Comparison of ENCODE assay signal across 7 mouse cellular contexts in genomic region chr1:86443386-86444172, GRCm38 (mm10). TPM values are rescaled to one million over a fixed set of nuclear protein-coding genes. Genes with fewer than 3 reads are reported as not detected.
A peak's percentile ranks its signal among the peaks of the same experiment; 100 is the strongest.
DNase-seq lines count a peak whose midpoint lies in the region; ATAC-seq lines count a peak whose summit lies in the region.

No protein-coding gene starts in this region.

- peak overlapping the region; percentile 95 for H3K4me3 ChIP-seq in megakaryocyte, embryonic 14.5 days (replicated peaks)
- H3K4me3 ChIP-seq in embryonic facial prominence, embryonic 14.5 days (ENCODE audit: low read depth, low read length) = peak overlapping the region; percentile 51
- peak overlapping the region; percentile 52; the same call in 1 of the 2 replicates for H3K4me3 ChIP-seq in midbrain, embryonic 12.5 days

- H3K9ac ChIP-seq in embryonic facial prominence, embryonic 14.5 days (ENCODE audit: low read depth, low read length) = peak overlapping the region; percentile 95
- peak overlapping the region; percentile 93 for H3K9ac ChIP-seq in midbrain, embryonic 12.5 days (replicated peaks)

- no peak for ATAC-seq in megakaryocyte, adult 5-6 weeks (ENCODE audit: poor library complexity, severe bottlenecking)
- no peak for ATAC-seq in embryonic facial prominence, embryonic 14.5 days (ENCODE audit: low read depth)
- ATAC-seq in midbrain, embryonic 12.5 days (ENCODE audit: low FRiP score, low read depth) = no peak
- no peak for ATAC-seq in megakaryocyte-erythroid progenitor cell, adult 5-6 weeks (replicated peaks; ENCODE audit: low FRiP score, low TSS enrichment, poor library complexity, severe bottlenecking)

- DNase-seq in embryonic facial prominence, embryonic 14.5 days (ENCODE audit: low spot score) = peak; percentile 42
- peak; percentile 32 for DNase-seq in induced T-regulatory cell, adult 2 months (ENCODE audit: low read depth)
- DNase-seq in frontal cortex, postnatal 25 days (ENCODE audit: low spot score in 2 of 2) = no peak

- 55% methylated on average over 8 of the region's 8 CpGs for WGBS in embryonic facial prominence, embryonic 14.5 days
- WGBS in midbrain, embryonic 12.5 days = 47% methylated on average over 8 of the region's 8 CpGs

- no peaks in the 10 kb centered on the region for H3K27me3 ChIP-seq in megakaryocyte, embryonic 14.5 days (replicated peaks)
- no peaks in the 10 kb centered on the region for H3K27me3 ChIP-seq in embryonic facial prominence, embryonic 14.5 days (replicated peaks; ENCODE audit: control insufficient read depth, insufficient read depth, low read length)
- no peaks in the 10 kb centered on the region for H3K27me3 ChIP-seq in midbrain, embryonic 12.5 days

- H3K4me1 ChIP-seq in megakaryocyte, embryonic 14.5 days = peaks cover 64% of the 10 kb centered on the region
- peaks cover 29% of the 10 kb centered on the region for H3K4me1 ChIP-seq in embryonic facial prominence, embryonic 14.5 days (ENCODE audit: control insufficient read depth, insufficient read depth, low read length)
- peaks cover 45% of the 10 kb centered on the region for H3K4me1 ChIP-seq in midbrain, embryonic 12.5 days

- H3K36me3 ChIP-seq in megakaryocyte, embryonic 14.5 days (replicated peaks; ENCODE audit: low read length) = no peaks in the 10 kb centered on the region
- H3K36me3 ChIP-seq in embryonic facial prominence, embryonic 14.5 days (ENCODE audit: control insufficient read depth, insufficient read depth, low read length) = no peaks in the 10 kb centered on the region
- no peaks in the 10 kb centered on the region for H3K36me3 ChIP-seq in midbrain, embryonic 12.5 days

- H3K27ac ChIP-seq in embryonic facial prominence, embryonic 14.5 days (replicated peaks; ENCODE audit: low read depth, low read length) = peak overlapping the region; percentile 100
- peak overlapping the region; percentile 99 for H3K27ac ChIP-seq in midbrain, embryonic 12.5 days (replicated peaks)

- peak overlapping the region; percentile 97 for H3K4me2 ChIP-seq in embryonic facial prominence, embryonic 14.5 days (ENCODE audit: low read depth, low read length)
- peak overlapping the region; percentile 71 for H3K4me2 ChIP-seq in midbrain, embryonic 12.5 days (replicated peaks)

- H3K9me3 ChIP-seq in megakaryocyte, embryonic 14.5 days = no peaks in the 10 kb centered on the region
- H3K9me3 ChIP-seq in embryonic facial prominence, embryonic 14.5 days (ENCODE audit: control insufficient read depth, low read length) = no peaks in the 10 kb centered on the region
- H3K9me3 ChIP-seq in midbrain, embryonic 12.5 days = no peaks in the 10 kb centered on the region

RNA-seq across cellular contexts. Expression of gene Tex44, which starts 17.4 kb away (rescaled TPM):
- not detected in 2 replicates for polyA plus RNA-seq in megakaryocyte, embryonic 14.5 days (2012; ENCODE audit: insufficient read depth, low replicate concordance)
- total RNA-seq in megakaryocyte, adult 5-6 weeks (2015) = not detected in 2 replicates
- total RNA-seq in megakaryocyte, adult 5-6 weeks (2017) = not detected in 2 replicates
- not detected in 2 replicates for polyA plus RNA-seq in embryonic facial prominence, embryonic 14.5 days (2014; fragmentation: Nextera tagmentation; extraction: Ambion mirVana)
- not detected in 2 replicates for polyA plus RNA-seq in midbrain, embryonic 12.5 days (2016; fragmentation: Nextera tagmentation; extraction: Ambion mirVana)
- not detected in 2 replicates for total RNA-seq in megakaryocyte-erythroid progenitor cell, adult 5-6 weeks (2014; fragmentation: Nextera tagmentation)
- total RNA-seq in megakaryocyte-erythroid progenitor cell, adult 5-6 weeks (2017) = not detected in 2 replicates

RNA-seq across cellular contexts. Expression of gene Nmur1, which starts 17.6 kb away (rescaled TPM):
- polyA plus RNA-seq in megakaryocyte, embryonic 14.5 days (2012; ENCODE audit: insufficient read depth, low replicate concordance) = 2.4 TPM in 1 of 2 replicates, not detected in the other
- not detected in 2 replicates for total RNA-seq in megakaryocyte, adult 5-6 weeks (2015)
- total RNA-seq in megakaryocyte, adult 5-6 weeks (2017) = not detected in 2 replicates
- not detected in 2 replicates for polyA plus RNA-seq in embryonic facial prominence, embryonic 14.5 days (2014; fragmentation: Nextera tagmentation; extraction: Ambion mirVana)
- not detected in 2 replicates for polyA plus RNA-seq in midbrain, embryonic 12.5 days (2016; fragmentation: Nextera tagmentation; extraction: Ambion mirVana)
- total RNA-seq in megakaryocyte-erythroid progenitor cell, adult 5-6 weeks (2014; fragmentation: Nextera tagmentation) = not detected in 2 replicates
- not detected in 2 replicates for total RNA-seq in megakaryocyte-erythroid progenitor cell, adult 5-6 weeks (2017)

Comparison
In these comparisons a context has a peak if more than half of its experiments do, and no peak if none do; other contexts are left out.
1. DNase-seq: peak in embryonic facial prominence, embryonic 14.5 days (single experiment) and induced T-regulatory cell, adult 2 months (single experiment); none in frontal cortex, postnatal 25 days (0 of 2).
2. Peak in every context shown above with its lines, with median percentiles within 50 percentile points of each other: H3K4me3 ChIP-seq.